Mouse (Mus musculus) granulocyte monocyte progenitor cell, adult 5-6 weeks (primary cell): ENCODE measurements around the gene Dpy19l3. TPM values are rescaled to one million over a fixed set of nuclear protein-coding genes. Genes with fewer than 3 reads are reported as not detected.
A peak's percentile ranks its signal among the peaks of the same experiment; 100 is the strongest.

ENCODE experiments used
- ATAC-seq: replicated peaks from 2 replicates; pipeline ENCODE4 v1.8.0; 2016; ENCODE audit warnings: mild to moderate bottlenecking, moderate TSS enrichment, inconsistent platforms; ENCODE audit not compliant: poor library complexity, severe bottlenecking
- total RNA-seq, 2 experiments: library from RNA; stranded (forward) in 1 of 2; stranded (reverse) in 1 of 2; fragments of 200-712, 200-1000 nt in 1 of 2; fragments of >200 nt in 1 of 2; fragmentation: Nextera tagmentation in 1 of 2; gene quantifications; 2 replicates each; pipeline ENCODE4 v1.2.3; 2014 to 2017

Dpy19l3 gene
- total RNA-seq (2014; fragmentation: Nextera tagmentation) (19.2 and 21.6 TPM in 2 replicates), total RNA-seq (2017) (17.7 and 33.2 TPM in 2 replicates)

DNA sequence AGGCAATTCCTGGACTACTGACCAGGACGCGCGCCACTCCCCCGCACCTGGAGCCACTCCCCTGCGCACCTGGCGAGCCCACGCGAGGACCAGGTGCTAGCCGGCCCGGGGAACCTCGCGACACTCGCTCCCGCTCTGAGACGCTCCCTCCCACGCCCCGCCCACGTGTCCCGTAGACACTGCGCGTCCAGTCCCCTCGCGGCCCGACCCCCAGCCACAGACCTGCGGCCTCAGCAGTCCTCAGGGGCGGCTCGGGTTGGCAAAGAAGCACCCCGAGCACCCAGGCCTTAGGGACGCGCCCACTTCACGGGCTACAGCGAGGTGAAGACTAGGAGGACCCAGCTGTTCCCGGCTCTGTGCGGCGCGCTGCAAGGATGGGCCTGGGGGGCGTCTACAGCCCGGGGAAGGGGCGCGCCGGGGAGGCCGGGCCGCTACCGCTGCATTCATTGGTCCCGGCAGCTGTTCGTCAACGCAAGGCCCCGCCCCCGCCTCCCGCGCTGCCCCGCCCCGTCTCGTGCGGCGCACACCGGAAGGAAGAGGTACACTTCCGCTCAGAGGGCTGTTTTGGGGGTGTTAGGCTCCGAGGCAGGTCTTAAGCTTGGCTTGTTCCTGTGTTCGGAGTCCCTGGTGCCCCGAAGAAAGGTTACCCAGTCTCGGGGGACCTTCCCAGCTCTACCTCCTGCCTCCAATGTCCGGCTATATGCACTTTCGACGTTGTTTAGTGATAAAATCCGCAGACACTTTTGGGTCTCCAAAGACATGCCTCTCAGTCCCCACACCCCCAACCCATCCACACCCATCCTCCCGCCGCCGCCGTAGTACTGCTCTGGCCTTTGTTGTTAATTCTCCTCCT lies at the start of gene Dpy19l3:
Gene Dpy19l3 (minus strand): TSS at position 422 of the 853 bp plus-strand sequence.
- peak; percentile 75 for ATAC-seq

DNA sequence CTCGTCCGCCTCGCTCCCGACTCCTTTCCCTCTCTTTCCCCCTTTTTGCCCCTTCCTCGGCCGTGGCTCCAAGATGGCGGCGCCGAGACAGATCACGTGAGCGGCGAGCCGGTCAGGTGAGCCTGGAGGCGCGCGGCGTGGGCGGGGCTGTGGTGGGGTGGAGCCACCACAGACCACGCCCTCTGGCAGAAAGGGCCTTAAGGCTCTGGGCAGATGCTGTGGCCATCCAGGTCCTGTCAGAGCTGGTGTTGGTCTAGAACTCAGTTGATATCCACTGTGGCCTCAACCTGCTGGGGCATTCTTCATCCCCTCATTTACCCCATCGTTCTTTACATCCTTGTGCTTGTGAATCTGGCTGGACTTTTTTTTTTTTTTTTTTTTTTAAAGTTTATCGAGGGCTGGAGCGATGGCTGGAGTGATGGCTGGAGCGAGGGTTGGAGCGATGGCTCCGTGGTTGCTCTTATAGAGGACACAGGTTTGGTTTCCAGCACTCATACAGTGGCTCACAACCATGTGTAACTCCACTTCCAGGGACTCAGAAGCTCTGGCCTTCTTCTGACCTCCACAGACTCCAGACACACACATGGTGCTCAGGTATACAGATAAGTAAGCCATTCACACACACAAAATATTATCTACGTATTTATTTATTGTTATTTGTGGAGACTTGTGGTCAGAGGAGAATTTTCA lies 48.8 kb upstream of the Dpy19l3 start, which contains the start of gene Zfp507:
Gene Zfp507 (minus strand): TSS at position 98 of the 690 bp plus-strand sequence.
- ATAC-seq: peak; percentile 87

DNA sequence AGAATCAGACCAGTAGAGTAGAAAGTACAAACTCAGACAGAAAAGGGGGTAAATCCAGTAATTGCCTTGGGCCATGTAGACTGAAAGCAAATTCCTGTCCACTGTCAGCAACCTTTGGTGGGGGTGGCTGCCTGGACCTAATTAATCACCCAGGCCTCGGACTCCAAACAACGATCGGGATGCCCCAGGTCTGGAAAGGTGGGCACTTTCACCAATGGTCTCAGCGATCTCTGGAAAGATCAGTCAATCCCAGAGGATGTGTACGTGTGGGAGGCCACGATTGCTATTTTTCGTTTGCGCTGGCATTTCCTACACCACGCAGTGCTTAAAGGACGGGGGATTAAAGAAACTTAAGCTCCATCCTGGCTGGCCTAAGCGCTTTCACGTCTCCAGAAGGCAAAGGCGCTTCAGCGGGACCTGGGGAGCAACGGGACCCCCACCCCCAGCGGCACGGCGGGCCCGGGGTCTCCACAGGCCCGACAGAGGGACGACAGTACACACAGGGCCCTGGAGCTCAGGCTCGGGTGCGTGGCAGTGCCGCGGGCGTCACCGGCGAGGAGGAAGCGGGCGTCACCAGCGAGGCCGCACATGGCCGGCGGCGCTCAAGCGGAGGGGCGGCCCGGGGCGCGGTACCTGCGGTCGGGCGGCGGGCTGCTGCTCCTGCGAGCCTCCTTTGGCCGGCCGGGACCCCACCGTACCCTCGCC lies 48.1 kb upstream of the Dpy19l3 start:
- peak; percentile 66 for ATAC-seq

DNA sequence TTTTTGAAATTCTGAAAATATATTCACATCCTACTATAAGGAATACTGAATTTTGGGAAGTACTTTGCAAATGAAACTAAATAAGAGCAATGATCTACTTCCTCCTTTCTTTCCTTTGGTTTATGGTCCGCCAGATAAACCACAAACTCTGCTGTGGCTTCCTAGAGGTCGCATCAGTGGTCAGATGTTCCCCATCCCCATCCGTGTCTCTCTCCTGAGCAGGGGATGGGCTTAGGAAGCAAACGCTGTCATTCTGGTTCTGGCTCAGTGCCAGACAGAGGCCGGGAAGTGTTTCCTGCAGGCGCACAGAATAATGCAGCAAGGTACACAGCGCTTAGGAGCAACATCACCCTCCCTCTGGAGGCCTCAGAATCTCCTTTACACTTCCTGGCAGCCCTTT lies 41.9 kb upstream of the Dpy19l3 start:
- ATAC-seq: peak; percentile 97

DNA sequence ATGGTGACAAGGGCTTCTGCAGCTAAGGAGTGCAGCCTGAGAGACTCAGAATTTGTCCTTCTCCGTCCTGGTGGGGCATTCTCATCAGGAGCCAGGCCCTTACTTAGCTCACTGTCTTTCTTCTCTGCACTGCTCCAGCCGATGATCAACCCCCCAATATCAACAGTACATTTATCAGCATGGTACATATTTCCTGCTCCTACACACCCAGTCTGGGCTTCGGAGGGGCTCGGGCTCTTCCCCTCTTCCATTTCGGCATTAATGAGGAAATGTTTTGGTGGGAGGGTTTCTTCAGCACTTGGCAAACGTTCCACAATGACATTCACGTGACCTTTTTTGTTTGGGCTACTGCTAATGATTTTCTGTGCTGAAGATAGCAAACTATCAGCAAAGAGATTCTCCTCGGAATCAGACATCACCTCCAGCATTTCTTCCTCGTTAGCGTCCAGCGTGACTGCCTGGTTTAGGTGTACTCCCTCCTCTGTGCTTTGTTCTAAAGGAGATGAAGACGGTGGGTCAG lies 40.0 kb upstream of the Dpy19l3 start:
- ATAC-seq: no peak

DNA sequence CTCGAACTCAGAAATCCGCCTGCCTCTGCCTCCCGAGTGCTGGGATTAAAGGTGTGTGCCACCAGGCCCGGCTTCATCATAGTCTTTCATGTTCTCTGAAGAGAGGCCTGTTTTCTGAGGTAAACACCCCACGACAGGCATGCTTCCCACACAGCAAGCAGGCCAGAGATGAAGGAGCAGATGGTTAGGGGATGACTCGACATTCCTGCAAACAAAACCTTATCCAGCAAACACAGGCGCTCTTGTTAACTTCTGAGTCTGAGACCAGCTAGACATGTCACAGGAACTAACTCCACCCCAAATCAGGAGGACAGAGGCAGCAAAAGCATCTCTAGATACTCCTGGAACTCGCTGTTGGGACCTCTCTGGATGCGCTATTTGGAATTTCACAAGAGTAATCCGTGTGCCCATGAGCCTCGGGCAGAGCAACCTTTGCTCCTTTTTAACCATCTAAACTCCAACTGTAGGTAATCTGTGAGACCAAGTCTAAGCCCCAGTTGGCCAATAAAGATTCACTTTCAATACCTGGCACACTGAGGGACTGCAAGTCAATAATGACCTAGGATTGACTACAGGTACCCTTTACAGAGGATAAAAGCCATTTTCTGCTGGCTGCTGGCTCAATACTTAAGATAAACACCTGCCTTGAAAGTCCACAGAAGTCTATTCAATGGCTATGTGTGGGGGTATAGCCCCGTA lies 38.0 kb upstream of the Dpy19l3 start:
- ATAC-seq: no peak

DNA sequence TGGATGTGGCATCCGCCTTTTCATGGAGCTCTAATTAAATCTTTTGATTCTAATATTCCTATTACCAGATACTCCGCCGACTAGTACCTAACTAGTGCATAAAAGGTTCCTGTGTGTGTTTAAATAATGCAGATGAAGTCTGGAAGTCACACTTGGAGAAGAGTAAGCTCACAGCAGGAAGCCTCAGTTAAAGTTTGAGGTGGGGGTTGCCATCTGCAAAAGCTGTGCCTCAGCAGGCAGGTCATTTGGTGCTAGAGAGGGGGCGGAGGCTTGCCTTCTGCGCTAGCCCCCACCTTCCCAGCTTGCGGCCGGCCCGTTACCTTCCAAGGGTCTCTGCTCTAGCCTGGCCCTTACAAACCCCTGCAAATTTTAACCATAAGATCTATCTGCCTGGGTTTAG lies 36.7 kb upstream of the Dpy19l3 start:
- ATAC-seq: no peak

DNA sequence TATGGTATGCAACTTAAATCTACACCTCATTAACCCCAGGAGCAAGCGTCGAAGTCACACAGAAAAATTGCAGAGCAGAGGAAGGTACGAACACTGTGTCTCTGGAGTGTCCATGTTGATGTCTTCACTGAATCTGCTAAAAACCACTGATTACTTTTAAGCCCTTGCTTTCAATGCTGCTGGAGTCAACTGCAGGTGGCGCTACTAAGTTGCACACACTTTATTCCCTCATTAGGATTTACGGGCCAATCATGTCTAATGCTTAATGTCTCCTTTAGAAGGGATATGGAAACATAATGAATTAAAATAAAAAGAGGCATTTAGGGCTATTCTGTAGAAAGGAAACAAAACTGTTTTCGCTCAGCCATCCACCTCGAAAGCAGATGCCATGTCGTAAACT lies 35.9 kb upstream of the Dpy19l3 start:
- ATAC-seq: no peak

DNA sequence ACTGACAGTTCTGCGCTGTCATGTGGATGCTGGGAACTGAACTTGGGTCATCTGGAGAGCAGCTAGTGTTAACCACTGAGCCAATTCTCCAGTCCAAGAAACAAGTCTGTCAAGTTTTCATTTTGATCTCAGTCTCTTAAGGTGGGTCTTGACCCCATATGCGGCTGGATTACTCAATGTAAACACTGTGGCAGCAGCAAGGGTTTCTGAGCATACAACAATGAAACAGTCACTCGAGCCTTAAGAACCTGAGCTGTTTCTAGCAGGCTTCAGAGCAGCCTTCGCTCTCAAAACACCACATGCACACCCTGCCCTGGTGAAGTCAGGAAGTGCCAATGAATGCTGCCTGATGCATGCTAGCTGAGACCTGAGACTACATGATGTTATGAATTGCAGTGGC lies 31.3 kb upstream of the Dpy19l3 start:
- ATAC-seq: no peak

DNA sequence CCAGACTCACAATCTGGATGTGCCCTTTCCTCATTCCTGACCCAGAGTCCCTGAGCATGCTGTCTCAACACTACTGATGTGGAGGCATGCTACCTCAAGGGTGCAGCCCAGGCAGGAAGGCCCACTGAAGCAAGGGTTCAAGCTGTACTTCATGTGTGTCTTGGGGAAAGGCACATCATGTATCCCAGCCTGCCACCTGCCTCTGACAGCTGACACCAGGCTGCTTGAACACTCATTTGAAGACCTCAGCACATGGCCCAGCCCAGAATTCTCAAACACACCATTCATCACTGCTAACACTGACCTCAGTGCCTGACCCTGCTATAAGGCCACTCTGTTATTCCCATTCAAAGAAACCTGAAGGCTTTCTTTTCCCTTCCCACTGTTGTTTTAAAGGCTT lies 28.0 kb upstream of the Dpy19l3 start:
- no peak for ATAC-seq

DNA sequence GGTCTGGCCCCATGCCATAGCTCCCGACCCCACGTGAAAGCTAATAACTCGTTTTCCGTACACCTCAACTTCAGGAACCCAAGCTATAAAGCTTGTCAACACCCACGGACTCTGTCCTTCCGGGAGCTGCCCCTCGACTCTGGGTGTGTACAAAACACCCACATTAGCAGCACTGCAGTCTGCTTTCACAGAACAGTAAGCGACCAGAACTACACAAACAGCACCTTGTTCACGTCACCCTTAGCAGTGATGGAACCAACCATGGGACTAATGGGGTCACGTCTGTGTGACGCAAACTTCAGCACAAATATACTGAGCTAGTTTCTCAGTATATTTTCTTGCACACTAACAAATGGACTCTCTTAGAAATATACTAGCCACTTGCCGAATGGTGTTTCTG lies 19.9 kb upstream of the Dpy19l3 start:
- no peak for ATAC-seq

DNA sequence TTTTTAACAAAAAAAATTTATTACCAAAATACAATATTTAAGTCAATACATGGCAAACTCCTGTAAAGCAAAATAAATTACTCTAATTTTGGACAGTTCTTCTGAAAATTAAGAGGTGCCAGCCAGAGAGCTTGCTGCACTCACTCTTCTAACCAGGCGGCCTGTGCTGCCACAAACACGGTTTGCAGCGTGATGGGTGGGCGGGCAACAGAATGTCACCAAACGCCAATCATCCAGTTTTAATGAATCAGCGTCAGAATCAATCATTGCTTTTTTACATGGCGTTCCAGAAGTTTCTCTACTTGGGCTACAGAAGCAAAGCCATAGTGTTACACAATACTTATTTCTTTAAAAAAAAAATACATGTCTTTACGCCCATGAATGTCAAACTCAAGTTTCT lies 18.1 kb upstream of the Dpy19l3 start:
- ATAC-seq: no peak

DNA sequence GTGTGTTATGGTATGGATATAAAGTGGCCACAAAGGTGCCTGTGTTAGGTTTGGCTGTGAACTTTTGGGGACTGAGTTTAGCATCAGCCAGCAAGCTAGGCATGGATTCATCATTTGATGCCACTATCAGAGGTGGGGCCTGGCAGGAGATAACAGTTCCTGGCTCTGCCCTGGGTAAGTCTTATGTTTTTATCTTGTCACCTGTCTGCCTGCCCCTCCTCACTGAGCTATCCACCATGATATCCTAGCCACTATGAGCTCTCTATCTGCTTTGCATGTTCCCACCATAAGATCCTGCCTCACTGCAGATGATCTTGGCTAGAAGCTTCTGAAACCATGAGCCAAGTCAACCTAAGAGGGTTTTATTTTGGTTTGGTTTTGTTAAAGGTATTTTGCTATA lies 16.9 kb upstream of the Dpy19l3 start:
- ATAC-seq: no peak

DNA sequence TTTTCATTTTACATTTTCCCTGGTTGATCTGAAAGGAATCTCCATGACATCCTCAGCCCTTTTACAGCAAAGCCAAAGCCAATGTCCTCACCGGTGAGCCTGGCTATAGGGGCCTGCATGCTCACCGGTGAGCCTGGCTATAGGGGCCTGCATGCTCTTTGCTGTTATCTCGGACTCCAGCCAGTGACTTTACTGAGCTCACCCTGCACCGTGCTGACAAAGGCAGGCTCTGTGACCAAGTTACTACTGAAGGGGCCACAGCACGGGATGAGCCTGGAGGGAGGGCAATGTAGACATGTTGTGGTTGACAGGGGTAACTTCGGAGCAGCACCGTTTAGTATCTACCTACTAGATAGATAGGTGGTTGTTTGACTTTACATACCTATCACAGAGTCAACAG lies 15.9 kb upstream of the Dpy19l3 start:
- no peak for ATAC-seq

DNA sequence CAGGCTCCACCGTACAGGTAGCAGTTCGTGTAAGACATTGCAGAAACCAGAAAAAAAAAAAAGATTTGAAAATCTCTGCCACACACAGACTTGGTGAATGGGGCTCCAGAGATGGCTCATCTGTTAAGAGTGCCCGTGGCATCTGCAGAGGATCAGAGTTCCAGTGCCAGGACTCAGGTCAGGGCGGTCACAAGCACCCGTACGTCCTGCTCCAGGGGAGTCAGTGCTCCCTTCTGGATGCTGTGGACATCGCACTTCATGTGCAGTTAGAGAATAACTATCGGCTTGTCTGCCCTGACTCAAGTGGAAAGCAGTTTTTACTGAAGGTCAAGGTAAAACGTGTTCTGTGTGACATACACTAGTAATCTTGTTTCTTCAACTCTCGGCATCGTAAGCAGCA lies 10.2 kb upstream of the Dpy19l3 start:
- no peak for ATAC-seq

DNA sequence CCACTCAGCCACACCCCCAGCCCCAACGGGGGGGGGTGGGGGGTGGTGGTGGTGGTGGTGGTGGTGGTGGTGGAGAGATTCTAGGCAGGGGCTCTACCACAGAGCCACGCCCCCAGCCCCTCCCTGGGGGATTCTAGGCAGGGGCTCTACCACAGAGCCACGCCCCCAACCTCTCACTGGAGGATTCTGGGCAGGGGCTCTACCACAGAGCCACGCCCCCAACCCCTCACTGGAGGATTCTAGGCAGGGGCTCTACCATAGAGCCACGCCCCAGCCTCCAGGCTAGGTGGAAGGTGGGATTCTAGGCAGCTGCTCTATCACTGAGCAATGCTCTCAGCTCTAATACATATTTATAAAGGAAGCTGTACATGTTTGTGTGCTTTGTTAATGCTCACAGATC lies 7.5 kb upstream of the Dpy19l3 start:
- no peak for ATAC-seq

DNA sequence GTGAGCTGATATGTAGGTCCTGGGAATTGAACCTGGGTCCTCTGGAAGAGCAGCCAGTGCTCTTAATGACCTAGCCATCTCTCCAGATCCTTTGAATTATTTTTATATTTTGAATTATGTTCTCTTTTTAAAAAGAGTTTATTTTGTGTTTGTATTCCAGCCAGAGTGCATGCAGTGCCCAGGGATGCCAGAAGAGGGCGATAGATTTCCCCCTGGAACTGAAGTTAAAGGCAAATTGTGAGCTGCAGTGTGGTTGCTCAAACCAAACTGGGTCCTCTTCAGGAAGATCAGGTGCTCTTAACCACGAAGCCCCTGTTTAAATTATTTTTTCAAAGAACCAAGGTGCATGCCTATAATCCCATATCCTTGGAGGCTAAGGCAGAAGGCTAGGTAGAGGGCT lies 5.3 kb upstream of the Dpy19l3 start:
- peak; percentile 52 for ATAC-seq

DNA sequence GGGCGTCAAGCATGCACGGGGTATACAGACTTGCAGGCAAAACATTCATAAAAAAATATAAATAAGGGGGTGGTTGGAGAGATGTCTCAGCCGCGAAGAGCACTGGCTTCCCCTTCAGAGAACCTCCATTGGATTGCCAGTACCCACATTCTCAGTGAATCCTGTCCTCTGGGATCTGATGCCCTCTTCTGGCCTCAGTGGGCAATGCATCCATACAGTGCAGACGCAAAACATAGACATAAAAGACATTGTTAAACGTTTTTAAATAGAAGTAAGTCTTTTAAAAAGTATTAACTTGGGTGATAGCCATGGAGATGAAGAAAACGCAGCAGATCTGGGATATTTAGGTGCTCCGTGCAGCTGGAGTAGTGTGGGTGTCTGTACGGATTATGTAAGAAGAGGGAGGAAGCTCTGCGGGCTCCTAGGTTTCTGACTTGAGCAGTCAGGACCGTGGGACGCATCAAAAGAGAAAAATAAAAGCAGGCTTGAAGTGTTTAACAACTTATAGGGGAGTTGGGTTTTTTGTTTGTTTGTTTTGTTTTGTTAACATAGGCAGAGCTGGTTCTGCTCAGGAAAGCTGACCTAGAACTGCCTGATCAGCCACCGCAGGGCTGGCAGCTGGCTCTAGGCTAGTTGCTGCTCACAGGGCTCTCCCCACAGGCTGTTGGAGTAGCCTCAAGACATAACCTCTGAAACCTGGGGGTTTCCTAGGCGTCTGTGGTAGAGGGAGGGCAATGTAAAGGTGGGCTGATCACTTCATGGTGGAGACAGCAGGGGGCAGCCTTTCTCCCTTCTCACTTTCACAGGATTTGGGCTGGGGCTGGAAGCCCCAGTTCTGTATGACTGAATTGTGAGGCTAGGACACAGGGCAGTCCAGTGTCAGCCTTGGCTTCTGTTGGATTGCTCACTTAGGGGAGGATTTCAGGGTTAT lies 2.5 kb upstream of the Dpy19l3 start:
- ATAC-seq: peak; percentile 34

DNA sequence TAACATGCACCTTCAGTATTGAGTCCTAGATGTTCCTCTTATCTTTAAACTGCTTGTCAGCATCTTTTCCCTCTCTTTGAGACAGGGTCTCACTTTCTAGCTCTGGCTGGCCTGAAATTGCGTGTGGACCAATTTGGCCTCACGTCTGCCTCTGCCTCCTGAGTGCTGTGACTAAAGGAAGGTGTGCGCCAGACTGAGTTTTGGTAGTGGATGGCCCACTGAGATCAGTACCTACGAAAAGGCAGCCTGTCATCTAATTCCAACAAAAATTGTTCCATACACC lies 573 bp upstream of the Dpy19l3 start:
- no peak for ATAC-seq
